Mouse (Mus musculus): ENCODE measurements around the gene Naaladl1. TPM values are rescaled to one million over a fixed set of nuclear protein-coding genes. Genes with fewer than 3 reads are reported as not detected.
A peak's percentile ranks its signal among the peaks of the same experiment; 100 is the strongest.

The Naaladl1 gene
- 0.40 and 0.89 TPM in 2 replicates for total RNA-seq (2014; rRNA removed)
- polyA plus RNA-seq (2015; fragmentation: Nextera tagmentation; extraction: Ambion mirVana) = 0.36 and 0.43 TPM in 2 replicates

- Histone ChIP-seq H3K9me3 (ENCODE audit: low read length) (no peaks in the 10 kb centered on the region), H3K27me3 (ENCODE audit: insufficient read depth, low read length) (no peaks in the 10 kb centered on the region), H3K4me2 (ENCODE audit: low read depth, low read length) (no peak within 1 kb of the TSS), H3K4me1 (ENCODE audit: insufficient read depth, low read length) (no peaks in the 10 kb centered on the region), H3K9ac (replicated peaks; ENCODE audit: low read length) (no peak within 1 kb of the TSS), H3K4me3 (ENCODE audit: low read length) (no peak within 1 kb of the TSS), H3K27ac (no peak within 1 kb of the TSS), H3K36me3 (ENCODE audit: insufficient read depth, low read length) (no peaks in the 10 kb centered on the region)
- ATAC-seq (no peak), DNase-seq (ENCODE audit: low spot score) (no peak)
- TF ChIP-seq CTCF (IDR thresholded peaks at IDR 0.05; ENCODE audit: low read depth) = no peak
- WGBS = 88% methylated on average over 7 of the region's 7 CpGs
These were observed at the start of gene Naaladl1 for GRCm38 (mm10) chr19:6105586-6105985. Naaladl1 (plus strand) TSS chr19:6105782.

GRCm38 (mm10) chr19:6056696-6057095 lies 48.9 kb upstream of the Naaladl1 start:
- ATAC-seq = no peak
- 60% methylated on average over 4 of the region's 4 CpGs for WGBS
- Histone ChIP-seq H3K4me3 (ENCODE audit: low read length) (peak overlapping the region; percentile 88), H3K4me1 (ENCODE audit: insufficient read depth, low read length) (peaks cover 11% of the 10 kb centered on the region), H3K9ac (replicated peaks; ENCODE audit: low read length) (peak overlapping the region; percentile 86; the same call in 1 of the 2 replicates), H3K4me2 (ENCODE audit: low read depth, low read length) (peak overlapping the region; percentile 86), H3K9me3 (ENCODE audit: low read length) (no peaks in the 10 kb centered on the region), H3K27ac (no peak overlapping the region), H3K27me3 (ENCODE audit: insufficient read depth, low read length) (no peaks in the 10 kb centered on the region), H3K36me3 (ENCODE audit: insufficient read depth, low read length) (peaks cover 41% of the 10 kb centered on the region)
- TF ChIP-seq CTCF (IDR thresholded peaks at IDR 0.05; ENCODE audit: low read depth) = no peak
- no peak for DNase-seq (ENCODE audit: low spot score)

GRCm38 (mm10) chr19:6057313-6058096 lies 48.1 kb upstream of the Naaladl1 start, which contains the start of the genes Mrpl49 and Fau:
Mrpl49 (minus strand) TSS chr19:6057785.
Fau (plus strand) TSS chr19:6057844.
- WGBS = 0% methylated on average over 57 of the region's 63 CpGs
- H3K9me3 ChIP-seq (ENCODE audit: low read length) = no peaks in the 10 kb centered on the region
- ATAC-seq = peak; percentile 92

DNA sequence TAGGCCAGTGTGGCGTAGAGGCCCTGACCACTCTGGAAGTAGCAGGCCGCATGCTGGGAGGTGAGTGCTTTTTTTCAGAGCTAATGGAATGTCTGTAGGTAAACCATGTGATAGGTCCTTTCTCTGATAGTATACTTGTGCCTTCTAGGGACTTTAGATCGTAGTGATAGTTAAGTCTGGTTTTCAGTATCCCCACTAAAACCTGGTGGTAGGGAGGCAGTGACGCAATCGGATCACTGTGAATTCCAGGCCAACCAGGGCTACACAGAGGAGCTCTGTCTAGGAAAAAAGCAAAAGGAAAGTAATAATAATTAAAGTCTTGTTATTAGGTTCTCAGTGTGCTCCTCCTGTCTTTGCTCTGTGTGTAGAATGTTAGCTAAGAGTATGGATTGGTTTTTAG lies 47.1 kb upstream of the Naaladl1 start:
- peaks cover 18% of the 10 kb centered on the region for H3K4me1 ChIP-seq (ENCODE audit: insufficient read depth, low read length)
- H3K4me3 ChIP-seq (ENCODE audit: low read length) = peak overlapping the region; percentile 88
- peak overlapping the region; percentile 80; the same call in 1 of the 2 replicates for H3K27ac ChIP-seq
- peaks cover 24% of the 10 kb centered on the region for H3K36me3 ChIP-seq (ENCODE audit: insufficient read depth, low read length)
- peak overlapping the region; percentile 86 for H3K9ac ChIP-seq (replicated peaks; ENCODE audit: low read length)
- DNase-seq (ENCODE audit: low spot score) (no peak), ATAC-seq (no peak)
- H3K9me3 ChIP-seq (ENCODE audit: low read length) = no peaks in the 10 kb centered on the region
- WGBS = 40% methylated on average over 5 of the region's 5 CpGs
- peak overlapping the region; percentile 86 for H3K4me2 ChIP-seq (ENCODE audit: low read depth, low read length)
- no peak for TF ChIP-seq CTCF (IDR thresholded peaks at IDR 0.05; ENCODE audit: low read depth)
- H3K27me3 ChIP-seq (ENCODE audit: insufficient read depth, low read length) = no peaks in the 10 kb centered on the region

More at GRCm38 (mm10) chr19:6057313-6058096, 48.1 kb upstream of the Naaladl1 start, which contains the start of the genes Mrpl49 and Fau:
- Histone ChIP-seq H3K27me3 (ENCODE audit: insufficient read depth, low read length) (no peaks in the 10 kb centered on the region), H3K4me1 (ENCODE audit: insufficient read depth, low read length) (peaks cover 16% of the 10 kb centered on the region), H3K4me2 (ENCODE audit: low read depth, low read length) (peak within 1 kb of the TSS; percentile 86), H3K36me3 (ENCODE audit: insufficient read depth, low read length) (peaks cover 33% of the 10 kb centered on the region), H3K27ac (peak within 1 kb of the TSS; percentile 80), H3K4me3 (ENCODE audit: low read length) (peak within 1 kb of the TSS; percentile 88), H3K9ac (replicated peaks; ENCODE audit: low read length) (peak within 1 kb of the TSS; percentile 86)
- TF ChIP-seq CTCF (IDR thresholded peaks at IDR 0.05; ENCODE audit: low read depth) = no peak
- DNase-seq (ENCODE audit: low spot score) = peak; percentile 99

DNA sequence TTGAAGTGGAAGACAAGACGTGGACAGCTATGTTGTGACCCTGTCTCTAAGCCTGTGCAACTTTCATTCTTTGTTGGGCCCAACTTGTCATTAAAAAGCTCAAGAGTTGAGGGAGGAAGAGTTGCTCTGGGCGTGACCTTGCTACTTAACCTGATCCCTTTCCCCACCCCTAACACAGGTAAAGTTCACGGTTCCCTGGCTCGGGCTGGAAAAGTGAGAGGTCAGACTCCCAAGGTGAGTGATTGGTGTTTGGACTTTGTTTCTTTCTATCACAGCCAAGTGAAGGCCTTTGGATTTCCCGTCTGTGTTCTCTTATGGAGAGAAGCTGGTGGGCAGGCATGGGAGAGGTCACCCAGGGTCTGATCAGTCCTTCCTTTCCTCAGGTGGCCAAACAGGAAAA lies 46.6 kb upstream of the Naaladl1 start:
- Histone ChIP-seq H3K36me3 (ENCODE audit: insufficient read depth, low read length) (peaks cover 20% of the 10 kb centered on the region), H3K27ac (no peak overlapping the region), H3K27me3 (ENCODE audit: insufficient read depth, low read length) (no peaks in the 10 kb centered on the region), H3K9ac (replicated peaks; ENCODE audit: low read length) (peak overlapping the region; percentile 86; the same call in 1 of the 2 replicates), H3K4me3 (ENCODE audit: low read length) (peak overlapping the region; percentile 88), H3K4me1 (ENCODE audit: insufficient read depth, low read length) (peaks cover 18% of the 10 kb centered on the region), H3K9me3 (ENCODE audit: low read length) (no peaks in the 10 kb centered on the region), H3K4me2 (ENCODE audit: low read depth, low read length) (peak overlapping the region; percentile 86)
- WGBS = 81% methylated on average over 5 of the region's 5 CpGs
- TF ChIP-seq CTCF (IDR thresholded peaks at IDR 0.05; ENCODE audit: low read depth) = no peak
- DNase-seq (ENCODE audit: low spot score) (no peak), ATAC-seq (no peak)

GRCm38 (mm10) chr19:6061021-6061533 lies 44.5 kb upstream of the Naaladl1 start, which contains the start of gene Znhit2:
Znhit2 (plus strand) TSS chr19:6061192.
- Histone ChIP-seq H3K9me3 (ENCODE audit: low read length) (no peaks in the 10 kb centered on the region), H3K27ac (peak within 1 kb of the TSS; percentile 88), H3K4me2 (ENCODE audit: low read depth, low read length) (peak within 1 kb of the TSS; percentile 100), H3K4me3 (ENCODE audit: low read length) (peak within 1 kb of the TSS; percentile 57), H3K9ac (replicated peaks; ENCODE audit: low read length) (peak within 1 kb of the TSS; percentile 99), H3K27me3 (ENCODE audit: insufficient read depth, low read length) (no peaks in the 10 kb centered on the region), H3K4me1 (ENCODE audit: insufficient read depth, low read length) (peaks cover 19% of the 10 kb centered on the region), H3K36me3 (ENCODE audit: insufficient read depth, low read length) (peaks cover 4% of the 10 kb centered on the region; the same call in 1 of the 2 replicates)
- DNase-seq (ENCODE audit: low spot score) = peak; percentile 97
- ATAC-seq = peak; percentile 80
- TF ChIP-seq CTCF (IDR thresholded peaks at IDR 0.05; ENCODE audit: low read depth) = no peak; the same call in 1 of the 2 replicates
- under 1% methylated on average over 57 of the region's 58 CpGs for WGBS
